Mouse (Mus musculus): ENCODE data around the gene Smbd1. TPM values are rescaled to one million over a fixed set of nuclear protein-coding genes. Genes with fewer than 3 reads are reported as not detected.

Gene Smbd1
- total RNA-seq, 2 experiments from 2014 or later = not detected

DNA sequence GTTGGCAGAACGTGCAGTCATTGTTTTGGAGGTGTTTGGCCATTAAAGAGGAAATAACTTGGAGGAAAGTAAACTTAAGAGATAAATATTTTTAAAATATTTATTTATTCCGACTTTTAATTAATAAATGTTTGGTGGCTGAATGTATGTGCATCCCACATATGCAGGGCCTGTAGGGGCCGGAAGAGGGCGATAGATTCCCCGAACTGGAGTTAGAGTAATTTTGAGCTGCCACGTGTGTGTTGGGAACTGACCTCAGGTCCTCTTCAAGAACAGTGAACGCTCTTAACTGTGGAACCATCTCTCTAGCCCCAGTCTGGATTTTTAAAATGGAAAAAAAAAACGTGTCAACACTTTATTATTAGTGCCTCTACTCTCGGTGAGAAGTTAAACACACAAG lies 3.1 kb upstream of the Smbd1 start:
- DNase-seq = no peak

DNA sequence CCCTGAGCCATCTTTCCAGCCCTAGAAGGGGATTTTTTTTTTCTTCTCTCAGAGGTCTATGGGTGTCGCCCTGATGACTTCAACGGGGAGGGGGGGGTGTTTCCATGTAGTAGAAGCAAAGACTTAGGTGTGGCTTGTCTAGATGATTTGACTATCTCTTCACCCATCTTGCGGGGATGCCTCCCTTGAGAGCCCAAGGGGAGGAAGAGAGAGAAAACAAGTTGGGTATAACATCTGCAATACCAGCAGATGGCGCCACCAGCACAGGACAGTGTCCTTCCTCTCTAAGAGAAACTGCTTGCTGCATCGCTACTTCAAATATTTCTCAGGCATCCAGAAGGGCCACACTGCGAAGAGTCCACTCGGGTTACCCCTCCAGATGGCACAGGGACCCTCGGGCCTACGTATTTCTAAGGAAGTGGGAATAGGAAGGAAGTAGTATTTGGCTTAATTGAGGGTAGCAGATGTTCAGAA lies 2.6 kb upstream of the Smbd1 start:
- DNase-seq = peak; percentile 88 to 91

DNA sequence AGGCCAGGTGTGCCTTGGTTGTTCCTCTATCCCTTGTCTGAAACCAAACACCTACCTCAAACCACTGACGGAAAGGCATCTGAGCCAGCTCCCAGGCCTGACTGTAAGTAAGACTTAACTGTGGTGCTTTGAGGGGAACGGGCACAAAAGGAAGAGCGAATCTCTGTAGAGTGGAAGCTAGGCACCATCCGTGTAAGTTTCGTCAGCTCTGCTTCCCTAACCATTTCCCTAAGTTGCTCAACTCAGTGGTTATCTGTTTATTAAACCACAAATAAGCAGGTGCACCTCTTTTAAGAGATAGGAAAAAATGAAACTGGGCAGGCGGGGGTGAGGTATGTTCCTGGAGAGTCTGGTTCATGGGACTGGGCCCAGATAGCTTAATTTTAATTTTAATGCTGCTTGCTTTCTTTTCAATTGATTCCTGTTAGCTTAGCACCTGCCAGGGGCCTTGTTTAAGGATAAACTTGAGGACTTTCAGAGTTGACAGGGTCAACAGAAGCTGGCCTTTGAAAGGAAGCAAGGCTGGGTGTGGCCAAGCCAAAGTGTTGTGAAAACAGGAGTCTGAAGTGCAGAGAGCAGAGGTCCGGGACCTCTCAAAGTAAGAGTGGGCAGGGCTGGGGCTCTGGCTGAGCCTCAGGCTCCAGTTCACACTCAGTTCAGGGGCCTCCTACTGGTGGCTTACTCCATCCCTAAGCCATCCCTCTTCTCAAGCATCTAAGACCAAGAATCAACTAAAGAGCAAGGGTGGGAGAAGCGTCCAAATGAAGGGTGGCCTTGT lies 2.7 kb downstream of the Smbd1 start:
- DNase-seq = no peak

DNA sequence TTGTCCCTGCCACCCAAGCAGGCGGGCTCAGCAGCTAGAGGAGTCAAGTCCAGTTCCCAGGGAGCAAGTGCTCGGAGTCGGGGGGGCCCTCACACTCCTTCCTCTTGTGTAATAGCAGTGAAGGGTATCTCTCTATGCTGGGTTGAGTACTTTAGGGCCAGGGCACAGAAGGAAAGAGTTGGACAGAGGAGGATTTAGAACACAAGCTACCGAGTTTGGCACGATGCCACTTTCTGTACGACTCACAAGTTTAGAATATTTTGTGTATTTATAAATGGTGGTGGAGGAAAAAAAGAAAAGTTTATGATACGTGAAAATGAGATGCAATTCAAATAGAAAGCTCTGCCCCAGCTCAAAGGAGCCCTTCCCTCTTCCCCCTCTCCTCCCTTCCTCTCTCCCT lies 5.1 kb downstream of the Smbd1 start:
- no peak for DNase-seq

DNA sequence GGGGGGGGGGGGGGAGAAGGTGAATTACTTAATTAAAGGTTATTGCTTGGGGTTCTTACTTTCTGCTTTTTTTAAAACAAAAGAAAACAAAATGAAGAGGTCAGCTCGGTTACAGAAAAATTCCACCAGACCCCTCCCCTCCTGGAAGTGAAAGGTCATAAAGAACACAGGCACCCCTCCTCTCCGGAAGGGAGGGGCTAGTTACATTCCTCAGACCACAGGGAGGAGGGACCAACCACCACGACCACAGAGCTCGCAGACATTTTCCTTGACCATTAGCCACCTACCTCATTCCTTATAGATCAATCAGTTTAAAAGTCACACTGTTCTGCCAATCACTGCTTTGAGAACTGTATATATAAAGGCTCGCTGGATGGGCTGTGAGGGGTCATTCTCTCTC lies 6.4 kb downstream of the Smbd1 start:
- no peak for DNase-seq

DNA sequence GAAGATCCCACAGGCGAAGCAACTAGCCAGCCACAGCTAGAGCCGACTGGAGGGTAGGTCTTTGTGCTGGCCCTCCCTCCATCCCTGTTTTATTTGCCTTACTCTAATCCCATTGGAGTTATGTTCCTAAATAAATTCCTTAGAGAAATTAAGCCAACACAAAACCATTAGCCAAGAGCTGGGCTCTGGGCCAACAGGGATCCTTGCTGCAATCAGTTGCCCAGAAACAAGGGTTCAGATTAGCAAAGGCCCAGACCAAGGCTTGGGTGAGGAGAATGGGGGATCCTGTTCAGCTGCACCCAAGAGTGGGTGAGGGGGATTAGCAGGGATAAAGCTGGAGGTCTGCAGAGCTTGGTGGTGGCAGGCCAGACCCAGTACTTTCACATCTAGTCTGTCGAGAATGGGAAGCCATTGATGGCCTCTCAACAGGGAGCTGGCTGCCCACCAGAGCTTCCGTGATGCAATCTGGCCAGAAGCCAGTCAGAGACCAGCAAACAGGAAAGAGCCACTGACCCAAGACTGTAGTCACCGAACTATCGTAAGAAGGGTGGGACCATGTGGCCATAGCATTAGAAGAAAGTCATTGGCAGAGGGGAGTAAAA lies 6.9 kb downstream of the Smbd1 start:
- peak; percentile 72 to 76 for DNase-seq

DNA sequence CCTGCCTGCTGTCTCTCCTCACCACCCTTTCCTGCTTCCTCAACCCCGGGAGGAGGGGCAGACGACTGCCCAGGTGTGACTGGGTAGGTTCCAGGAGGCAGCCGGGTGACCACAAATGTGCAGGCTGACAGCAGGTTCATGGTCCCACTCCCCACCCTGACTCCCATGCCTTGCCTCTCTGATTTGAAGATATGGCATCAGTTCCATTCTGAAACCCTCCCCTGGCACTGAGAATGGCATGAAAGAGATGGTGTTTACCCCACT lies 12.9 kb downstream of the Smbd1 start, which contains the start of gene Muc20:
Gene Muc20, minus strand, starts transcription at position 10 of the 264 bp plus-strand sequence.
- no peak for DNase-seq

DNA sequence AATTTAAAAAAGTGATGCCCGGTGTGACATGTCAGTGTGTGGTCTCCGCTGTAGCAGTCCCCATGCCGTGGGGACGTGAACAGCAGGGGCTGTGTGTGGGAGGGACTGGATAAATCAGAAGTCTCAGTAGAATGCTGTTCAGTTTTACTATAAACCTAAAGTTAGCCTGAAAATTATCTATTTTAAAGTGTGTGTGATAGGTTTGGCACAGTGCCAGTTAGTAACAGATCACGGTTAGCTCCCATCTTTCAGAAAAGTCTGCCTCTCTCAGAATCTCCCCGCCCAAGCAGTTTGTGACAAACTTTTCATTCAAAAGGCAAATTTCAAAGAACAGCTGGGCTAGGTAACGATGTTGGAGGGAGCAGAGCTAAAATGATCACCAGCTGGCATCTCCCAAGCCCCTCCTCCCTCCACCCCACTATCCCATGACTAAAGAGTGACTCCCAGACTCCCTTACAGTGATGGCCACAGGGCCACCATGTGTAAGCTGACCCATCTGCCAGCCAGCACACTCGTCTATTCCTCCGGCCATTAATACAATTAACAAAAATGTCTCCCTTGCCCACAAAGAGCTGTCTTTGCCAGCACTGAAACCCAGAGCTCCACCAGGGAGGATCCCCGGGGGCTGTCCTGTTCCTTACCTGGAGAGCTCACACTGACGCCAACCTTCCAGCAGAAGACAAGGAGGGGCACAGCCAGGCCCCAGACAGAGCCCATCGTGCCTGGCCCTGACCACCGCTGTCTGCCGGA lies 13.4 kb downstream of the Smbd1 start:
- DNase-seq = no peak

DNA sequence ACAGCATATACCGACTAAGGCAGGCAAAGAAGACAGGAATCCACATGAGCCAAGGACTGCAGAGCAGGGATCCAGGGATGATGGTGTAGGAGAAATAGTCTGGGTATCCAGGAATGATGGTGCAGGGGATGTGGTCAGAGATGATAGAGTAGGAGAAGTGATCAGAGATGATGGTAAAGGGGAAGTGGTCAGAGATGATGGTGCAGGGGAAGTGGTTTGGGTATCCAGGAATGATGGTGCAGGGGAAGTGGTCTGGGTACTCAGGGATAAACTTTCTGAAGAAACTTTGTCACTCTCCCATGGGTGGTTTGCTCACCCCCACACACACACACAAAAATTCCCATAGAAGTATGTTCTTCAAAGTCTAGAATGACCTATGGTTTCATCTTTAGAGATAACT lies 15.1 kb downstream of the Smbd1 start:
- DNase-seq = no peak

DNA sequence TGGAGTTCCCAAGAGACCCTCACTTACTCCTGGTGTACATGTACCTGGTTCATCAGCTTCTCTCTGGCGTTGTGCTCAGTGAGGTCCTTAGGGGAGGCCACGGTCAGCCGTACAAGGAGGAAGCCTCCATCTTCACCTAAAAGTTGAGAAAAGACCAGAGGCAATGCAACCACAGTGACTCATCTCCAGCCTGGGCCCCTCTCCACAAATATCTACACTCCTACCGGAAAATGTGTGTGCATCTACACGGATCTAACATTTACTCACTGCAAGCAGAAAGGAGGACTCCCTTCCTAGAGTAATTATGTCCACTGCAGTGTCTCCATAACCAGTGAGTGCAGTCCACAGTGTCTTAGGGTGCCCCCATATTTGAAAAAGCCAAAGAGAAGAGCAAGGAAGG lies 20.2 kb downstream of the Smbd1 start:
- DNase-seq = no peak

DNA sequence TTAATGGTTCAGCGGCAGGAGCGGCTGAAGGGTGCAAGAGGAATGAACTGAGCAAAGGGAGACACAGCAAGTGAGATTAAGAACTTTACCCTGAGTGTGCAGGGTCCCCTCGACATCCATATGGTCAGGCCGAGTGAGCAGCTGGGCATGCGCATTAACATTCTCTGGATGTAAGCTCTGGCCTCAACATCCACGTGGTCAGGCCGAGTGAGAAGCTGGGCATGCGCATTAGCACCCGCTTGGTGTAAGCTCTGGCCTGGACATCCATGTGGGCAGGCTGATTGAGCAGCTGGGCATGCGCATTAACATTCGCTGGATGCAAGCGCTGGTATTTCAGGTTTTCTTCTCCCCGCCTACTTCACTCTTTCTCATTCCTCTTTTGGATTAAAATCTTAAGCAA lies 25.4 kb downstream of the Smbd1 start:
- DNase-seq = no peak

DNA sequence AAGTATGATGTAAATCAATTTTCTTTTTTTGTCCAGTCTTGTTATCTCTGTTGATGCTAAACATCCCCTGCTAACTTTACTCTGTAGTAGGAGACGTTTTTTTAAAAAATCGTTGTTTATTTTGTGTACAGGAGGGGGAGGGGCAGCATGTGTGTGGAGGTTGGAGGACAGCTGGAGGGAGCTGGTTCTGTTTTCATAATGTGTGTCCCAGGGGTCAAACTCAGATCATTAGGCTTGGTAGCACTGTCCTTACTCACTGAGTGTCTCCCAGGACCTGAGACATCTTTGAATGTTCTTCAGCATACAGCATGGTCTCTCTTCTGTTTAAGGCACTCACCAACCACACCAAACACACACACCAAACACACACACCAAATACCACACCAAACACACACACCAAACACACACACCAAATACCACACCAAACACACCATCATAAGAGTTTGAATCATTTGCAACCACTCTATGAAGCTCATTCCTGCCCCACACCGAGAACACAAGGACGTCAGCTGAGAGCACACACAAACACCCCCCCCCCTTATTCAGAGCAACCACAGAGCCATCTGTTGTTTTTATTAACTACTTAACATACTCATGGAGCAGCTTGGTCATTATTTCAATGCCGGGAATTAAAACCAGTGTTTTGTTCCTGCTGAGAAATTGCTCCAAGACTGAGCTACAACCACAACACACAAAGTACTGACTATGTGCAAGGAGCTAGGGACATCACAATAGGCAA lies 26.8 kb downstream of the Smbd1 start:
- no peak for DNase-seq

DNA sequence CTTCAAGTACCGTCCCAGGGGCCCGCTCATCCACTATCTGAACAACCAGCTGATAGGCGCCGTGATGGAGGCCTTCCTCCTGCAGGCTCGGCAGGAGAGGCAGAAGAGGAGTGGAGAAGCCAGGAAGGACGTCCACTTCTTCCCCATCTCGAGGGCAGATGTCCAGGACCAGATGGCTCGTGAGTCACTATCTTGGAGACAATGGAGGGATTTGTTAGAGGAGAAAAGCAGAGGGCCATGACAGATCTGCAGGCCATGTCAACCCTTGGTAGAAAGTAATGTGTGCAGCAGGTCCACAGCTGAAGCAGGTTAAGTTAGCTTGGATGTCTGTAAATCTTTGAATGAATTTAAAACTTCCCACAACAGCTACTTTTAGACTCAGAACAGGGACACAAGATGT lies 31.3 kb downstream of the Smbd1 start:
- no peak for DNase-seq

DNA sequence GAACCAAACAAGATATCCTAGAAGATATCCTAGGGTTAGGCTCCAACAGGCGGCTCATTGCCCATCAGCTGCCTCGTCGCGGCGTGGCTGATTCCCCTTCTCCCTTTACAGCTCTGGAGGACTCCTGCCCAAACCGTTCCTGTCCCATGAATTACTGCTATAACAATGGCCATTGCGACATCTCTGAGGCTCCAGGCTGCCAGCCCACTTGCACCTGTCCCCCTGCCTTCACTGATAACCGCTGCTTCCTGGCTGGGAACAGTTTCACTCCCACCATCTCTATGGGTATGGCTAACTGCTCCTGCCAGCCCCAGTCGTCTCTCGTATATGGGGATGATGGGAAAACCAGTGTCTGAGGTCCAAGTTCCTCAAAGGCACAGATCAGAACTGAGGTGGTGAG lies 33.6 kb downstream of the Smbd1 start:
- DNase-seq = no peak

DNA sequence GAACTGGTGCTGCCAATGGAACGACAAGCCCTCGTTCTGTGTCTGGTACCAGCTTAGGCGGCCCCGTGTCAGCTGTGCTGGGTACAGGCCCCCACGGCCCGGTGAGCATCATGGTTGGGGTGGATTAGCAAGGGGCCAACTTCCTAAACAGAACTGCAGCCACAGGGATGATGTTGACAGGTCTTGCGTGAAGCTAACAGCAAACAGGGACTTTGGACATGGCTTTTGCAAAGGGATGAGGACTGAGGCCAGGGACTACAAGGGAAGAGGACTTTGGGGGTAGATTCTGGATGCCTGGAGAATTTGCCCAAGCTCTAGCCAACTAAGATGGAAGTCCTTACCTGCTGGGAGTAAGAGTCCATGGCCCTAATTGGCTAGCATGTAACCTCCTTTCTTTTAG lies 43.4 kb downstream of the Smbd1 start:
- no peak for DNase-seq

DNA sequence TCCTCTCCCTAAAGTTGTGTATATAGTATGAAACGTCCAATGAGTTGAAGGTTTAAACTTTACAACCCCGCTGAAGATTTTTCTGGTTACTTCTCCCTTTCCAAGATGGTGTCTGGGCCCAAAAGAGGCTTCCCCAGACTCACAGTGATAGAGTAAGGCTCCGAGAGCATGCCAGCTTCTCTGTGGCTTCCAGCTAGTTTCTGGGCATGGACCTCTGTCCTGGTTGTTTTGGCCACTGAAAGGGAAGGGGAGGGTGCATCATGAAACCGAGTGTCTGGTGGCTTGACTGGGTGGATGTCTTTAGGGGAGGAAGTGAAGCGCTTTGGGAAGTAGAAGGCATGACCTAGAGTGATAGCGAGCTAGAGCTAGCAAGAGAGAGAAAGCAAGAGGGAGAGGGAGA lies 45.3 kb downstream of the Smbd1 start:
- DNase-seq = no peak

DNA sequence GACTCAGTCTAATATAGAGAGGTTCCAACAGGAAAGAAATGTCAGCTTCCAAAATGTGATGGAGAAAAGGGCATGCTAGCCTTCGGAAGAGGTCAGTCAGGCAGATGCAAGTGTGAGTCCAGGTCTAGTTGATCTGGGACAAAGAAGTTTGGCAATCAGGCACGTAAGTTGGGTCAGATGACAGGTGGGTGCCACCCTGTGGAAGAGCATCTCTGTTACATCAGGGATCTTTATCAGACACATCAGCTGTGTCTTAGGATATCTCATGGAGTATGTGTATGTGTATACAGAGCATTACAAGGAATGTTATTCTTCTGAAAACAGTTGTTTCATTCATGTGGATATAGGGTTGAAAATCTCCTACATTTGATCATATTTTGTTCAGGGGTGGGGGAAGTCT lies 45.7 kb downstream of the Smbd1 start:
- DNase-seq = no peak

Other genes with a start within 250 kb of the Smbd1 start
- gene Tfrc, start 201.6 kb downstream of the Smbd1 start, total RNA-seq (2021) = 10 to 100 TPM; 21.2 to 75.7 TPM
- 10 to 100 TPM; 31.1 to 36.4 TPM for gene Tnk2, start 166.6 kb downstream of the Smbd1 start, total RNA-seq (2021)
- gene Muc4, start 74.6 kb downstream of the Smbd1 start, total RNA-seq (2021) = not detected
- gene Muc20, start 13.0 kb downstream of the Smbd1 start, total RNA-seq (2021) = not detected
- 100 to 1,000 TPM; 104 to 118 TPM for gene Fyttd1, start 67.0 kb upstream of the Smbd1 start, total RNA-seq (2021)
- gene Rubcn, start 67.3 kb upstream of the Smbd1 start, total RNA-seq (2021) = 10 to 100 TPM; 26.7 to 29.9 TPM
- 10 to 100 TPM; 30.5 to 34.4 TPM for gene Lrch3, start 103.6 kb upstream of the Smbd1 start, total RNA-seq (2021)
- 1 to 10 TPM; 2.3 to 2.6 TPM for gene Iqcg, start 245.7 kb upstream of the Smbd1 start, total RNA-seq (2021)
- gene Rpl35a, start 246.0 kb upstream of the Smbd1 start, total RNA-seq (2021) = 100 to 1,000 TPM; 627 to 726 TPM

All from adrenal gland, postnatal 36 days (tissue).